Mouse (Mus musculus) ES-CJ7 (cell line): ENCODE data around the gene Vrtn.

Source experiments
- DNase-seq: peaks from one replicate; pipeline ENCODE4 v3.0.0; 2011; ENCODE audit warnings: low read depth, low spot score

Gene Vrtn

DNA sequence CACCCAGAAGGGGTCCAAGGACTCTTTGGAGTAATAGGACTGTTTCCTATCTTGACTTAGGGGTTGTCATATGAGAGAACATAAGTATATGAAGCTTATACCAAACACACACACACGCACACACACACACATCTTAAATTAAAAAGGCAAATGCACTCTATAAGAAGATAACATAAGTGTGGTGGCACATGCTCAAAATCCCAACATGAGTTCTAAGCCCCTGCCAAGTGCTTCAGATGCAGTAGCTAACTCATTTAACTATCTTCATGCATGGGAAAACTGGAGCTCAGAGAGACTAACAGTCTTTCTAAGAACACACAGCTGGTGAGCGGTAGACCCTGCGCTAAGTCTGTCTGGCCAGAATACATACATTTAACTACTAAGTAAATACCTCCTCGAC is 46.7 kb downstream of the Vrtn start:
- no peak for DNase-seq

DNA sequence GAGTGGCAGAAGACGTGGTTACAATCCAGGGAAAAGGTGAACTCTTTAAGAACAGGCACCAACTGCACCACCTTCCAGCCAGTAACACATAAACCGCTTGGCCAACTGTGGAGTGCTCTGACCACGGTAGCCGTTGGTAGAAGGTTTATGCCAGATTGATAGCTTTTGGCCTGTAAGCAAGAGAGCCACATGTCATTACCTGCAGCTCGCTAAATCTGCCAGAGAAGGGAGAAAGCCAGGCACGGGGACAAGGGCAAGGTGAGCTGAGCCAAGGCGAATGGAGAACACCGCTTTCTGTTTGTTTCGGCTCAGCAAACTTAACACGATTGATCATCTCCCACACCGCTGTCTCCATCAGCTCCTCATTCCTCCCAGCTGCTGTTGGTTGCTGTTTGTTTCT is 48.2 kb downstream of the Vrtn start:
- no peak for DNase-seq

- DNase-seq: no peak
Observed at GRCm38 (mm10) chr12:84691347-84691746, 50.5 kb downstream of the Vrtn start.

DNA sequence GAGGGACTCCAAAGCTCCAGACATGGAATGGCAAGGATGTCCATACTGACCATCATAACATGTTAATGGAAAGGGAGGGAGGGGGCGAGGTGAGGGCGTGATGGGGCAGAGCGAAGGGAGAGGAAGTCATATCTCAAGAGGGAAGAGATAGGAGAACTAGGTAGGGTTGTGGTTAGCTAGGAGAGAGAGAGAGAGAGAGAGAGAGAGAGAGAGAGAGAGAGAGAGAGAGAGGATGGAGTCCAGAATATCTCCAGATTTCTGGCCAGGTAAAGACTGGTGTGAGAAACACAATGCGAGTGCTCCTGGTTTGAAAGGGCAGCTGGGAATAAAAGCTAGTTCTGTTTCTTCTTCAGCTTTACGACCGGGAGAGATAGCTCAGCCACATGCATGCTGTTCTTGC is 51.3 kb downstream of the Vrtn start:
- no peak for DNase-seq

GRCm38 (mm10) chr12:84698319-84699081 is 57.7 kb downstream of the Vrtn start, which contains the start of gene Syndig1l:
TSS of gene Syndig1l (minus strand) at chr12:84698831.
- peak; percentile 27 for DNase-seq
